Mouse (Mus musculus) frontal cortex, adult 2 months (tissue): ENCODE data around the gene Hcls1. TPM values are rescaled to one million over a fixed set of nuclear protein-coding genes. Genes with fewer than 3 reads are reported as not detected.
A peak's percentile ranks its signal among the peaks of the same experiment; 100 is the strongest.

Experiments used
- DNase-seq, 2 experiments: peaks; one replicate each; pipeline ENCODE4 v3.0.0; 2022; ENCODE audit warnings: low spot score in 1 of 2; ENCODE audit errors: extremely low spot score in 1 of 2
- polyA plus RNA-seq: library from polyadenylated mRNA; depleted of rRNA; stranded (reverse); fragments of >200 nt; gene quantifications from 2 replicates; pipeline ENCODE4 v1.2.3, GENCODE M21; 2012; rRNA removed

The Hcls1 gene
- polyA plus RNA-seq, 1 experiment: 7.4 TPM

DNA sequence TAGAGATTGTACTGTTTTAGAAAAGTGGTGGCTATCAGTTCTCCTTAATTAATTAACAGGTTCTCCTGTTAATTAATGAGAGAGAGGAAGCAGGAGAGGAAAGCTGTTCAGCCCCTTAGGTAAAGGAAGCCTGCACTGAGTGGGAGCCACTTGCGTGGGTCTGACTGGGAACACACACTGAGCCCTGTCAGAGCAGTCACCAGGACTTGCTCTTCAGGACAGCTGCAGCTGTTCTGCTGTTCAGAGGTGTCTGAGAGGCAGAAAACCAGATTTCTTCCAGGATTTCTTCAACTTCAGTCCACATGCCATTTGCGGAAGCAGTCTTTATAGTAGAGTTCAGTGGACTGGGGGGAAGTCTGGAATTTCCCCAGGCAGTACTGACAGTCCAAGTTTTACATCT lies 52.6 kb downstream of the Hcls1 start:
- DNase-seq: no peak

DNA sequence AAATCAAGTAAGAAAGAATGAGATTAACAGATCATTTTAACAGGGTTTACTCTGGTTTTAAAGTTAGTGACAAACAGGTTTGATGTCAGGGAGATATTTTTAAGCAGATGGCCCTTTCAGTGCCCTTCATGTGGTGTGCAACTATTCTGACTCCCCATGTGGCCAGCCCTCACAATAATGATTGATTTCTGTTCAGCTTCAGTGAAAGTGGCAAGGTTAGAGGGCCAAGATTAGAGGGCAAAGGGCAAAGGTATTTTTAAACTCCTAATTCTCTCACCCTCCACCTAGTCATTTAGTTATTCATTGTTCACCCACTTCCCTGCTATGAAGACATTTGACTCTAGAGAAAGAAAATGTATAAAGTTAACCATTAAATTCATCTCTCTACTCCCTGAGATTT lies 53.3 kb downstream of the Hcls1 start:
- DNase-seq: no peak

DNA sequence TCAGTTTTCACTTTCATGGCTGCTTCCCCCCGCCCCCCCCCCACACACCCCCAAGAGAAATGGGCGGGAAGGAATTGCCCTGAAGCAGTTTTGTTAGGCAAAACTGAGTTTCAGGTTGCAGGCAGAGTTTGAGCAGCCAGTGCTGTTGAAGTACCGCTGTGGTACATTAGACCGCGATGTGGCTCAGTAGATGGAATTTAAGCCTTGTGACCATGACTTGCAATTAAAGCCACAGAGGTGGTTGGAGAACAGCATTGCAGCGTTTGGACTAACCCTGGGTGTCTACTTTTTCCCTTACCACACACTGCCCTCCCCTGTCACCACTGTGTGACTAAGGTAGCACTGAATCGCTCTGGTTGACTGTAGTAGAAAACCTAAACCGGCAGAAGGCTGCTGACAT lies 54.7 kb downstream of the Hcls1 start:
- DNase-seq: no peak

DNA sequence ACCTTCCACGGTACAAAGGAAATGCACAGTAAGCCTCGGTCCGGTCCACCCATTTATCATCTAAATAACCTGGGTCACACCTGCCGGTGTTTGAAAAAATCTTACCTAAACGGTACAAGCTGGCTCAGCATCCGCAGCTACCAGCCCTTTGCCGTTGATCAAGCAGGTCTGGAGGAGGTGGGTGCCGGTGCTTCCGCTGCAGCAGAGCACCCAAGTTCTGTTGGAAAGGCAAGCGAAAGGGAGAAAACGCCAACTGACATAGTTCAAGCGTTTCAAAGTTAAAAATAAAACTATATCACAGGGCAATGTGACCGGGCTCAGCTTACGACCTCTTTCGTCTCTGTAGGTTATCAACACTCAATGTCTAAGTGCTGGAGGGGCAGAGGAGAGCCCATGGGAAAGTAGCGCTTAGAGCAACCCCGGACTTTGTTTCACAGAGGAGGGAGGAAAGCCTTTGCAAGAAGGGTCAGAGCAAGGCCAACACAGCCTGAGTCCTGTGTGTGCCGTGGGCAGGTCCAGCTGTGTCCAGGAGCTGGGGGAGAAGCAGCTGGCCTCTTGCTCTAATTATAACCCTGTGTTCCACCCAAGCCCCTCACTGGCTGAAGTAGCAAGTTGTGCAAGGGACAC lies 55.3 kb downstream of the Hcls1 start, which contains the start of gene Fbxo40:
Fbxo40 (minus strand) TSS at position 469 of the 627 bp plus-strand sequence.
- DNase-seq: no peak

DNA sequence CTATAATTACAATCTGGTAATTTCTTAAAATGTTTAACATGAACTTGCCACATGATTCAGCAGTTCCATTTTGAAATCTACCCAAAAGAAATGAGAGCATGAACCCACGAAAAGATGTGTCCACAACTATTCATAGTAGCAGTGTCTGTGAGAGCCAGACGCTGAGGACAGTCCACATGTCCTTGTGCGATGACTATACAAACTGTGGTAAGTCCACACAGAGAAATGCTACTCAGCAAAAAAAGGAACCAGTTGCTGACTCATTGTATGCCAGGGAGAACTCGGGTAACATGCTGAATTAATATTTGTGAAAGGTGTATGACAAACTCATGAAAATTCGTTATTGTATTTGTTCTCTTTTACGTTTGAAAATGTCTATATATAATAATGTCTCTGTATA lies 62.9 kb downstream of the Hcls1 start:
- no peak for DNase-seq

GRCm38 (mm10) chr16:36999366-36999972 lies 64.7 kb downstream of the Hcls1 start:
- no peak for DNase-seq

DNA sequence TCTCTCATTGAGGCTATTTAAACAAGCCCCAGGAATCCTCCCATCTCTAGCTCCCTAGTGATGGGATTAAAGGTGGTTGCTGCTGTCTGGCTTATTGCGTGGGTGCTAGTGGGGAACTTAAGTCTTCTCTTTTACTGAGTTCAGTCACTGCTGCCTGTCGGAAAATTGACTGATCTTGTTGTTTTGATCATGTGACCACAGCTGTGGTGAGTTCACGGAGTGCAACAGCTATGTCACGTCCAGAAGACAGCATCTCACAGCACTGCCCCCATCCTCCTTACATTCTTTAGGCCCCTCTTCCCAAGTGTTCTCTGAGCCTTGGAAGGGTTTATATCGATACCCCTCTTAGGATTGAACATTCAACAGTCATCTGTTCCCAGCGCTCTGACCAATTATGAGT lies 74.5 kb downstream of the Hcls1 start:
- DNase-seq: no peak

- DNase-seq: peak in 1 of 2 experiments; percentile 80
Observed at GRCm38 (mm10) chr16:37010370-37010769, 75.6 kb downstream of the Hcls1 start.

DNA sequence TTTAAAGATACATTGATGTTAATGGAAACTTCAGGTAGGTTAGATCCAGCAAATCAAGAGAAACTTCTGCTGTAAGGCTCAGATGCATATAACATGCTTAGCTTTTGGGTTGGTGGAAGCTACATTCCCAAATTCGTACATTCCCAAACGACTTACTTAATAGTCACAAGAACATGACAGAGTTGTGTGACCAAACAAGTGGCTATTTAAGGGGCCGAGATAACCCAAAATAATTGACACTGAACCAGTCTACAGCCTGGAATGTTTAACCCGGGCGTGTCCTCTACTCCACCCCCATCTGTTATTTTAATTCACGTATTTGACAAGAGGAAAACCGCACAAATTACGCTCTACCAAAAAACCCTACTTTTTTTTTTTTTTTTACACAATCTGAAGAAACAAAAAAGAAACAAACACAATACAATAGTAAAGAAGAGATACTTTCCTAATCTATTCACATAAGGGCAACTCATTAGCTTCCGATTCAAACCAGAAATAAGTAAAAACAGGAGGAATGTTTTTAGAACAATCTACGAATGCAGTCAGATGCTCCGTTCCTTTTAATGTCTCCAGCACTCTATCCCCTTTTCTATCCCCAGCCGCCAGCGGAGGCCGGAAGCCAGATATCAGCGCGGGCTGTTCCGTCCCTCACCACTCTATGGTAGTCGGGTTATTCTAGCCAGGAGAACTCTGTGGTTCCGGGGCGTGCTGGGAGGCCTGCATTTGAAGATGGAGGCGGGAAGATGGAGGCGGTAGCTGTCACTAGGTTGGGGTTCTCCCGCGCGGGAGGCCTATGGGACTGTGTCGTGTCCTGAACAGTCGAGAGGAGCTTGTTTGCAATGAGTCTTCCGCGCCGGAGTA lies 76.5 kb downstream of the Hcls1 start, which contains the start of gene Polq:
Polq (plus strand) TSS at position 726 of the 861 bp plus-strand sequence.
- peak; percentile 87 to 98 for DNase-seq

GRCm38 (mm10) chr16:37011922-37012289 lies 77.1 kb downstream of the Hcls1 start:
- DNase-seq: no peak

GRCm38 (mm10) chr16:37012336-37012735 lies 77.6 kb downstream of the Hcls1 start:
- DNase-seq: no peak

Other genes starting within 250 kb of the Hcls1 start
- gene Ildr1, start 241.0 kb upstream of the Hcls1 start, polyA plus RNA-seq: 0.24 and 0.27 TPM in 2 replicates
- 38.5 and 53.1 TPM in 2 replicates for gene Slc15a2, start 150.0 kb upstream of the Hcls1 start, polyA plus RNA-seq
- gene Iqcb1, start 106.6 kb upstream of the Hcls1 start, polyA plus RNA-seq: 28.9 and 39.5 TPM in 2 replicates
- gene Eaf2, start 60.0 kb upstream of the Hcls1 start, polyA plus RNA-seq: 0.53 and 0.78 TPM in 2 replicates
- gene Golgb1, start 59.8 kb upstream of the Hcls1 start, polyA plus RNA-seq: 52.3 and 52.6 TPM in 2 replicates
- gene Fbxo40, start 55.5 kb downstream of the Hcls1 start, polyA plus RNA-seq: 0.06 TPM in 2 replicates
- 1.8 and 1.9 TPM in 2 replicates for gene Polq, start 76.8 kb downstream of the Hcls1 start, polyA plus RNA-seq